Mouse (Mus musculus) forebrain, embryonic 10.5 days (tissue): ENCODE results near the gene Ddx5. TPM values are rescaled to one million over a fixed set of nuclear protein-coding genes. Genes with fewer than 3 reads are reported as not detected.
A peak's percentile ranks its signal among the peaks of the same experiment; 100 is the strongest.
"Not testable (repeated sequence)": the region's sequence is repeated elsewhere in the genome, so short reads cannot be mapped to it uniquely, and the experiment has no call there.

ENCODE experiments used
- DNase-seq: peaks from one replicate; pipeline ENCODE4 v3.0.0-alpha.2; 2017; ENCODE audit warnings: low spot score; ENCODE audit errors: extremely low spot score
- H3K27ac ChIP-seq: fragments of 300-500 bp; sonication (generic); 2 replicates; pipeline ENCODE4 v1.5.1; 2016; ENCODE audit warnings: mild to moderate bottlenecking
- H3K27me3 ChIP-seq: fragments of 300-500 bp; sonication (generic); 2 replicates; pipeline ENCODE4 v1.6.1; 2016; ENCODE audit warnings: mild to moderate bottlenecking; ENCODE audit not compliant: poor library complexity, severe bottlenecking
- H3K36me3 ChIP-seq: fragments of 300-500 bp; sonication (generic); replicated peaks from 2 replicates; pipeline ENCODE4 v1.6.1; 2016; ENCODE audit warnings: mild to moderate bottlenecking, moderate library complexity
- H3K4me1 ChIP-seq: fragments of 300-500 bp; sonication (generic); 2 replicates; pipeline ENCODE4 v1.6.1; 2016
- H3K4me3 ChIP-seq: fragments of 300-500 bp; sonication (generic); 2 replicates; pipeline ENCODE4 v1.5.1; 2016; ENCODE audit warnings: mild to moderate bottlenecking, moderate library complexity
- H3K9me3 ChIP-seq: fragments of 300-500 bp; sonication (generic); 2 replicates; pipeline ENCODE4 v1.6.1; 2016; ENCODE audit warnings: mild to moderate bottlenecking, moderate library complexity
- WGBS: fragments of 180-500 bp; shearing (Covaris S2); methylation state at CpG from one replicate; pipeline ENCODE4 v1.1.7; 2016; 5-methylcytosine and 5-hydroxymethylcytosine counted together
- polyA plus RNA-seq: library from polyadenylated mRNA; unstranded; fragments of >200 nt; fragmentation: Nextera tagmentation; extraction: Ambion mirVana; gene quantifications from 2 replicates; pipeline ENCODE4 v1.2.1, GENCODE M21; 2016

Ddx5 gene
- polyA plus RNA-seq, 1 experiment from 2014 or later, result 330 TPM

- H3K4me1 ChIP-seq, result peaks cover 23% of the 10 kb centered on the region
- no peaks in the 10 kb centered on the region for H3K27me3 ChIP-seq
- DNase-seq, result no peak
- no peak overlapping the region for H3K4me3 ChIP-seq
- WGBS, result 84% methylated on average over 1 of the region's 1 CpGs
- peaks cover 77% of the 10 kb centered on the region for H3K36me3 ChIP-seq
- H3K27ac ChIP-seq, result no peak overlapping the region
- H3K9me3 ChIP-seq, result no peaks in the 10 kb centered on the region
These were observed 3.9 kb downstream of the Ddx5 start for GRCm38 (mm10) chr11:106785043-106785442.

- Histone ChIP-seq H3K27me3 (no peaks in the 10 kb centered on the region), H3K27ac (no peak overlapping the region), H3K9me3 (no peaks in the 10 kb centered on the region), H3K36me3 (peaks cover 78% of the 10 kb centered on the region), H3K4me3 (no peak overlapping the region), H3K4me1 (peaks cover 24% of the 10 kb centered on the region)
- WGBS, result 91% methylated on average over 2 of the region's 2 CpGs
- DNase-seq, result no peak
These were observed 4.5 kb downstream of the Ddx5 start for GRCm38 (mm10) chr11:106784476-106784875.

- no peaks in the 10 kb centered on the region for H3K27me3 ChIP-seq
- peaks cover 34% of the 10 kb centered on the region for H3K4me1 ChIP-seq
- no peak overlapping the region for H3K27ac ChIP-seq
- no peak for DNase-seq
- no peak overlapping the region for H3K4me3 ChIP-seq
- H3K36me3 ChIP-seq, result peaks cover 78% of the 10 kb centered on the region
- 86% methylated on average over 9 of the region's 9 CpGs for WGBS
- H3K9me3 ChIP-seq, result no peaks in the 10 kb centered on the region
These were observed 5.9 kb downstream of the Ddx5 start for GRCm38 (mm10) chr11:106782841-106783764.

- H3K9me3 ChIP-seq, H3K27me3 ChIP-seq, H3K27ac ChIP-seq, H3K4me3 ChIP-seq, DNase-seq: not testable (repeated sequence)
- H3K4me1 ChIP-seq, result peaks cover 41% of the 10 kb centered on the region
- WGBS, result 92% methylated on average over 7 of the region's 7 CpGs
- peaks cover 77% of the 10 kb centered on the region for H3K36me3 ChIP-seq
These were observed 6.7 kb downstream of the Ddx5 start for GRCm38 (mm10) chr11:106782271-106782670.

- Histone ChIP-seq H3K4me1 (peaks cover 29% of the 10 kb centered on the region), H3K4me3 (no peak overlapping the region; the same call in 1 of the 2 replicates), H3K27ac (no peak overlapping the region), H3K36me3 (peaks cover 74% of the 10 kb centered on the region), H3K27me3 (no peaks in the 10 kb centered on the region), H3K9me3 (no peaks in the 10 kb centered on the region)
- 83% methylated on average over 6 of the region's 6 CpGs for WGBS
- no peak for DNase-seq
These were observed 8.3 kb downstream of the Ddx5 start for GRCm38 (mm10) chr11:106780590-106781220.

- peaks cover 74% of the 10 kb centered on the region for H3K36me3 ChIP-seq
- peak; percentile 18 for DNase-seq
- no peak overlapping the region for H3K27ac ChIP-seq
- H3K27me3 ChIP-seq, result no peaks in the 10 kb centered on the region
- H3K4me3 ChIP-seq, result peak overlapping the region; percentile 93; the same call in 1 of the 2 replicates
- 79% methylated on average over 4 of the region's 4 CpGs for WGBS
- no peaks in the 10 kb centered on the region for H3K9me3 ChIP-seq
- H3K4me1 ChIP-seq, result peaks cover 25% of the 10 kb centered on the region
These were observed 8.9 kb downstream of the Ddx5 start for GRCm38 (mm10) chr11:106780089-106780425.

GRCm38 (mm10) chr11:106779388-106780088 lies 9.4 kb downstream of the Ddx5 start, which contains the start of gene Polg2:
Polg2 (minus strand) TSS chr11:106779537.
- Histone ChIP-seq H3K27me3 (no peaks in the 10 kb centered on the region), H3K4me3 (peak within 1 kb of the TSS; percentile 93), H3K36me3 (peaks cover 74% of the 10 kb centered on the region), H3K27ac (peak within 1 kb of the TSS; percentile 94), H3K9me3 (no peaks in the 10 kb centered on the region), H3K4me1 (peaks cover 25% of the 10 kb centered on the region)
- peak; percentile 91 for DNase-seq
- 3% methylated on average over 30 of the region's 30 CpGs for WGBS

GRCm38 (mm10) chr11:106778589-106779387 lies 10.2 kb downstream of the Ddx5 start:
- WGBS, result 4% methylated on average over 39 of the region's 39 CpGs
- Histone ChIP-seq H3K4me3 (peak overlapping the region; percentile 93), H3K9me3 (no peaks in the 10 kb centered on the region), H3K36me3 (peaks cover 74% of the 10 kb centered on the region), H3K4me1 (peaks cover 25% of the 10 kb centered on the region), H3K27ac (peak overlapping the region; percentile 94), H3K27me3 (no peaks in the 10 kb centered on the region)
- DNase-seq, result no peak

GRCm38 (mm10) chr11:106778132-106778531 lies 10.9 kb downstream of the Ddx5 start:
- Histone ChIP-seq H3K4me1 (peaks cover 25% of the 10 kb centered on the region), H3K27me3 (no peaks in the 10 kb centered on the region), H3K27ac (no peak overlapping the region), H3K36me3 (peaks cover 74% of the 10 kb centered on the region), H3K9me3 (no peaks in the 10 kb centered on the region), H3K4me3 (peak overlapping the region; percentile 93; the same call in 1 of the 2 replicates)
- 93% methylated on average over 7 of the region's 7 CpGs for WGBS
- DNase-seq, result no peak

GRCm38 (mm10) chr11:106777395-106777794 lies 11.6 kb downstream of the Ddx5 start:
- DNase-seq, result no peak
- Histone ChIP-seq H3K4me1 (peaks cover 25% of the 10 kb centered on the region), H3K27me3 (no peaks in the 10 kb centered on the region), H3K36me3 (peaks cover 74% of the 10 kb centered on the region), H3K9me3 (no peaks in the 10 kb centered on the region), H3K4me3 (no peak overlapping the region; the same call in 1 of the 2 replicates), H3K27ac (no peak overlapping the region)
- 97% methylated on average over 3 of the region's 3 CpGs for WGBS

GRCm38 (mm10) chr11:106776960-106777359 lies 12.0 kb downstream of the Ddx5 start:
- Histone ChIP-seq H3K4me1 (peaks cover 25% of the 10 kb centered on the region), H3K9me3 (no peaks in the 10 kb centered on the region), H3K36me3 (peaks cover 74% of the 10 kb centered on the region), H3K27ac (no peak overlapping the region), H3K4me3 (no peak overlapping the region), H3K27me3 (no peaks in the 10 kb centered on the region)
- WGBS, result 97% methylated on average over 4 of the region's 4 CpGs
- no peak for DNase-seq

GRCm38 (mm10) chr11:106773061-106773460 lies 15.9 kb downstream of the Ddx5 start:
- Histone ChIP-seq H3K9me3 (no peaks in the 10 kb centered on the region; the same call in 1 of the 2 replicates), H3K36me3 (peaks cover 92% of the 10 kb centered on the region), H3K27ac (no peak overlapping the region), H3K27me3 (no peaks in the 10 kb centered on the region), H3K4me3 (no peak overlapping the region), H3K4me1 (peaks cover 8% of the 10 kb centered on the region)
- 92% methylated on average over 9 of the region's 9 CpGs for WGBS
- no peak for DNase-seq
